ENCODE assay signal across 14 mouse cellular contexts in genomic region chr10:19977557-19977956, GRCm38 (mm10). TPM values are rescaled to one million over a fixed set of nuclear protein-coding genes. Genes with fewer than 3 reads are reported as not detected.
A peak's percentile ranks its signal among the peaks of the same experiment; 100 is the strongest.
DNase-seq lines count a peak whose midpoint lies in the region; ATAC-seq and TF ChIP-seq lines count a peak whose summit lies in the region.
"Had no signal": no experiment of that assay in that cellular context is flagged by ENCODE, and none has a peak within 500 bp of the region (broad histone marks: within the 10 kb centered on the region; RNA-seq: fewer than 3 reads in every experiment).

No protein-coding gene starts in this region.

- DNase-seq in gastrocnemius, adult 2 months, result no peak
- no peak for DNase-seq in gastrocnemius, postnatal 4 days (ENCODE audit: low spot score in 2 of 2)
- DNase-seq in lung, embryonic 14.5 days, result no peak
- no peak for DNase-seq in lung, adult 18-20 months
- DNase-seq in ES-CJ7 (ENCODE audit: low read depth, low spot score), result peak; percentile 12
- peak; percentile 34 for DNase-seq in induced T-regulatory cell, adult 2 months (ENCODE audit: low read depth)
- no peak for DNase-seq in cerebellum, adult 9-10 months
- DNase-seq in hindbrain, embryonic 14.5 days (ENCODE audit: low spot score), result no peak
- DNase-seq: adrenal gland, adult 8-10 months; heart, postnatal 14 days had no signal

- no peak overlapping the region for H3K4me2 ChIP-seq in lung, embryonic 14.5 days
- no peak overlapping the region for H3K4me2 ChIP-seq in hindbrain, embryonic 14.5 days (replicated peaks)
- H3K4me2 ChIP-seq: embryonic facial prominence, embryonic 13.5 days; forebrain, embryonic 12.5 days; lung, embryonic 15.5 days had no signal

- no peaks in the 10 kb centered on the region for H3K27me3 ChIP-seq in lung, embryonic 14.5 days (ENCODE audit: insufficient read depth, low read length)
- H3K27me3 ChIP-seq in hindbrain, embryonic 14.5 days (ENCODE audit: control insufficient read depth, insufficient read depth, low read length), result no peaks in the 10 kb centered on the region
- H3K27me3 ChIP-seq: embryonic facial prominence, embryonic 13.5 days; forebrain, embryonic 12.5 days; lung, embryonic 15.5 days had no signal

- no peaks in the 10 kb centered on the region for H3K9me3 ChIP-seq in lung, embryonic 14.5 days (ENCODE audit: low read depth, low read length)
- no peaks in the 10 kb centered on the region for H3K9me3 ChIP-seq in hindbrain, embryonic 14.5 days (ENCODE audit: control insufficient read depth, low read length)
- H3K9me3 ChIP-seq: embryonic facial prominence, embryonic 13.5 days; forebrain, embryonic 12.5 days; lung, embryonic 15.5 days had no signal

- H3K4me1 ChIP-seq in lung, embryonic 14.5 days (ENCODE audit: insufficient read depth), result no peaks in the 10 kb centered on the region
- H3K4me1 ChIP-seq in hindbrain, embryonic 14.5 days (replicated peaks; ENCODE audit: control insufficient read depth, insufficient read depth, low read length), result no peaks in the 10 kb centered on the region
- H3K4me1 ChIP-seq: embryonic facial prominence, embryonic 13.5 days; forebrain, embryonic 12.5 days; lung, embryonic 15.5 days had no signal

- no peak overlapping the region for H3K9ac ChIP-seq in lung, embryonic 14.5 days
- H3K9ac ChIP-seq in hindbrain, embryonic 14.5 days, result no peak overlapping the region
- H3K9ac ChIP-seq: embryonic facial prominence, embryonic 13.5 days; forebrain, embryonic 12.5 days; lung, embryonic 15.5 days had no signal

- H3K4me3 ChIP-seq in gastrocnemius, adult 2 months, result no peak overlapping the region
- no peak overlapping the region for H3K4me3 ChIP-seq in lung, embryonic 14.5 days (ENCODE audit: low read depth, low read length)
- H3K4me3 ChIP-seq in hindbrain, embryonic 14.5 days (replicated peaks; ENCODE audit: low read length), result no peak overlapping the region
- H3K4me3 ChIP-seq: embryonic facial prominence, embryonic 13.5 days; forebrain, embryonic 12.5 days; lung, embryonic 15.5 days; myocyte had no signal

- WGBS in lung, embryonic 14.5 days, result 72% methylated on average over 3 of the region's 3 CpGs
- WGBS in hindbrain, embryonic 14.5 days, result 80% methylated on average over 3 of the region's 3 CpGs

- no peaks in the 10 kb centered on the region for H3K36me3 ChIP-seq in lung, embryonic 14.5 days (ENCODE audit: insufficient read depth)
- no peaks in the 10 kb centered on the region for H3K36me3 ChIP-seq in hindbrain, embryonic 14.5 days (replicated peaks; ENCODE audit: control insufficient read depth, insufficient read depth)
- H3K36me3 ChIP-seq: embryonic facial prominence, embryonic 13.5 days; forebrain, embryonic 12.5 days; lung, embryonic 15.5 days had no signal

- ATAC-seq in lung, embryonic 14.5 days (ENCODE audit: insufficient read depth), result no peak
- ATAC-seq in hindbrain, embryonic 14.5 days (ENCODE audit: low FRiP score), result no peak

- no peak overlapping the region for H3K27ac ChIP-seq in gastrocnemius, adult 2 months
- H3K27ac ChIP-seq in lung, embryonic 14.5 days (ENCODE audit: low read depth), result no peak overlapping the region
- H3K27ac ChIP-seq in hindbrain, embryonic 14.5 days, result no peak overlapping the region
- H3K27ac ChIP-seq: embryonic facial prominence, embryonic 13.5 days; forebrain, embryonic 12.5 days; lung, embryonic 15.5 days had no signal

- intact Hi-C loops in gastrocnemius, adult 2 months (cut with DNase I), result no loop called here

- TF ChIP-seq CTCF in gastrocnemius, adult 2 months (IDR thresholded peaks at IDR 0.05), result peak; percentile 2; the same call in 1 of the 2 replicates
- 0 out of 2 replicates have a peak, but pooled peaks have one; percentile 6 for TF ChIP-seq CTCF in lung, embryonic 14.5 days (IDR thresholded peaks at IDR 0.05; ENCODE audit: low read depth)

RNA-seq across cellular contexts. Expression of gene Map3k5, which starts 43.3 kb away (rescaled TPM):
- total RNA-seq in gastrocnemius, adult 2 months (2021), result 10 to 100 TPM in 1 of 2 experiments, 1 to 10 TPM in 1; 8.6 to 15.2 TPM
- total RNA-seq in gastrocnemius, postnatal 4 days (2021), result 1 to 10 TPM; 4.9 to 9.5 TPM
- polyA plus RNA-seq in lung, embryonic 14.5 days (2014; fragmentation: Nextera tagmentation; extraction: Ambion mirVana), result 2.2 and 2.5 TPM in 2 replicates
- 1.5 and 1.8 TPM in 2 replicates for polyA plus RNA-seq in hindbrain, embryonic 14.5 days (2014; fragmentation: Nextera tagmentation; extraction: Ambion mirVana)

Comparison
In these comparisons a context has a peak if more than half of its experiments do, and no peak if none do; other contexts are left out.
1. DNase-seq: peak in ES-CJ7 (single experiment) and induced T-regulatory cell, adult 2 months (single experiment); none in gastrocnemius, adult 2 months (single experiment), gastrocnemius, postnatal 4 days (0 of 2), lung, embryonic 14.5 days (single experiment), lung, adult 18-20 months (0 of 2), cerebellum, adult 9-10 months (single experiment) and hindbrain, embryonic 14.5 days (single experiment).